Mouse (Mus musculus) forebrain, postnatal 0 days (tissue): Measurements from ENCODE around the gene Plekho1. TPM values are rescaled to one million over a fixed set of nuclear protein-coding genes. Genes with fewer than 3 reads are reported as not detected.

Source experiments
- ATAC-seq: fragments of 200-750 bp; cut with Nextera tagmentation; 2 replicates; pipeline ENCODE4 v1.8.0; 2017; ENCODE audit warnings: mild to moderate bottlenecking, moderate library complexity
- DNase-seq: peaks from one replicate; pipeline ENCODE4 v3.0.0-alpha.2; 2015
- H3K27ac ChIP-seq: fragments of 300-500 bp; sonication (generic); 2 replicates; pipeline ENCODE4 v1.5.1; 2014; ENCODE audit warnings: low read depth, mild to moderate bottlenecking, antibody characterized with exemption, low read length, moderate library complexity, mixed read lengths
- H3K27me3 ChIP-seq: fragments of 300-500 bp; sonication (generic); 2 replicates; pipeline ENCODE4 v1.6.1; 2014; ENCODE audit warnings: mild to moderate bottlenecking, low read length, mixed read lengths; ENCODE audit not compliant: insufficient read depth
- H3K36me3 ChIP-seq: fragments of 300-500 bp; sonication (generic); 2 replicates; pipeline ENCODE4 v1.6.1; 2014; ENCODE audit warnings: mild to moderate bottlenecking, moderate library complexity; ENCODE audit not compliant: insufficient read depth
- H3K4me1 ChIP-seq: fragments of 300-500 bp; sonication (generic); 2 replicates; pipeline ENCODE4 v1.6.1; 2014; ENCODE audit warnings: antibody characterized with exemption; ENCODE audit not compliant: insufficient read depth
- H3K4me2 ChIP-seq: fragments of 300-500 bp; sonication (generic); 2 replicates; pipeline ENCODE4 v1.6.1; 2014; ENCODE audit warnings: low read depth, mild to moderate bottlenecking, moderate library complexity
- H3K4me3 ChIP-seq: fragments of 300-500 bp; sonication (generic); 2 replicates; pipeline ENCODE4 v1.5.1; 2014; ENCODE audit warnings: low read depth, low read length, mixed read lengths
- H3K9ac ChIP-seq: fragments of 300-500 bp; sonication (generic); 2 replicates; pipeline ENCODE4 v1.6.1; 2014; ENCODE audit warnings: mild to moderate bottlenecking
- H3K9me3 ChIP-seq: fragments of 300-500 bp; sonication (generic); 2 replicates; pipeline ENCODE4 v1.6.1; 2016; ENCODE audit warnings: low read length
- CTCF ChIP-seq: sonication (generic); IDR thresholded peaks from 2 replicates; pipeline ENCODE4 v1.5.1; 2016; ENCODE audit warnings: antibody characterized with exemption, control low read depth, low read depth
- WGBS: fragments of 180-500 bp; shearing (Covaris S2); extraction: QIAGEN DNeasy Blood & Tissue Kit; methylation state at CpG from one replicate; pipeline ENCODE4 v1.1.7; 2014; 5-methylcytosine and 5-hydroxymethylcytosine counted together
- polyA plus RNA-seq: library from polyadenylated mRNA; unstranded; fragments of >200 nt; fragmentation: Nextera tagmentation; extraction: Ambion mirVana; gene quantifications from 2 replicates; pipeline ENCODE4 v1.2.1, GENCODE M21; 2015
- total RNA-seq: library from RNA; depleted of rRNA; stranded (reverse); fragments of >200 nt; gene quantifications from 2 replicates; pipeline ENCODE4 v1.2.3, GENCODE M21; 2014

Plekho1 gene
- total and polyA plus RNA-seq, 2 experiments from 2014 or later, result 51.8 to 93.5 TPM

DNA sequence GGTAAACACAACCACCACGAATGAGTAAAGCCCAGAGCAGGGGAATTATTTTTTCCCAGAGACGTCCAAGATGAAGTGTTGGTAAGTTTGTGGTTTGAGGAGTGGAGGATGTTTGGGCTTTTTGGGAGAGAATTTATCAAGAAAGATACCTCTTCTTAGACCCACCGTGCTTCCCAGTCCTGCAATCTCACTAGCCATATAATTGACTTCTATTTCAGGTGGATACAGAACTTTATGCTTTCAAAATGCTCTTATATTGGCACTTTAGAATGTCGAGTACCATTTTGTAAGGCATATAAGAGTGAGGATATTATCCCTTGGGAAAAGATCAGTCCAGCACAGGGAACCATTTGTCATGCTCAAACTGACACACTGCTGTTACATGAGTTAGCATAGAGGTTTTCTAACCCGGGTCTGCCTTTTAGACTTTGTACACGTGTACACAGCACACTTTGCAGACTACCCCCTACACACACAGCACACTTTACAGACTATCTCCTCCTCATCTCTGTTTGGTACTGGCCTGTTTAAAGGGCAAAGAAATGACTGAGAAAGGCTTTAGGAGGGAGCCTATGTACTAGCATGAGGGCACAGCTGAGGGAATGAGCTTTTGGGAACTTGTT lies 761 bp upstream of the Plekho1 start:
- Histone ChIP-seq H3K9me3 (no peaks in the 10 kb centered on the region), H3K4me1 (peaks cover 17% of the 10 kb centered on the region), H3K27me3 (no peaks in the 10 kb centered on the region), H3K36me3 (peaks cover 8% of the 10 kb centered on the region), H3K4me2 (peak overlapping the region; percentile 72), H3K4me3 (peak overlapping the region; percentile 91), H3K27ac (peak overlapping the region; percentile 99), H3K9ac (peak overlapping the region; percentile 97)
- DNase-seq, result no peak
- TF ChIP-seq CTCF, result no peak
- 8% methylated on average over 6 of the region's 6 CpGs for WGBS
- no peak for ATAC-seq

- Histone ChIP-seq H3K9ac (peak overlapping the region; percentile 97), H3K4me1 (peaks cover 17% of the 10 kb centered on the region), H3K4me2 (peak overlapping the region; percentile 72), H3K4me3 (peak overlapping the region; percentile 91), H3K27ac (peak overlapping the region; percentile 99), H3K36me3 (peaks cover 22% of the 10 kb centered on the region), H3K27me3 (no peaks in the 10 kb centered on the region), H3K9me3 (no peaks in the 10 kb centered on the region)
- WGBS, result 5% methylated on average over 44 of the region's 51 CpGs
- DNase-seq (peak; percentile 66), ATAC-seq (peak; percentile 75)
- no peak for TF ChIP-seq CTCF
Observed at GRCm38 (mm10) chr3:95994975-95995801, 613 bp downstream of the Plekho1 start.

DNA sequence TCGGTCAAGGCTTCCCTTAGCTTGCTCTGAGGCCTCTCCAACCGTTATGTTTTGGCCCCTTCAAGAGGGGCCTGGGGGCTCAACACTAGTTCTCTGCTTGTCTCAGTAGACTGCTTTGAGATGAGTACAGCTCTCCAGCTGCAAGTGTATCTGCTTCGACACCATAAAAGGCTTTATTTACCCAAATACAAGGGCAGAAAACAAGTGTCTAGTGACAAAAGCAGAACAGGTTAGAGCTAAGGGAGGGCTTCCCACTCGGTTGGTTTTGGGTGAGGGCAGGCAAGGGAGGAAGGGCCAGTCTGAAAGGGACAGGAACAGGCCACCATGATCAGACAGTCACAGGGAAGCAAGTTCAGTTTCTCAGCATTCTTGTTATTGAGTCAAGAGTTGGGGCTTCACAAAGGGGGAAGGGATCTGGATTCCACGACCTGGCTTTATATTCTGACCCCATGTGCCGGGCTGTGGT lies 1.4 kb downstream of the Plekho1 start:
- TF ChIP-seq CTCF, result no peak
- Histone ChIP-seq H3K4me3 (peak overlapping the region; percentile 91), H3K36me3 (peaks cover 30% of the 10 kb centered on the region), H3K4me2 (peak overlapping the region; percentile 72), H3K27ac (peak overlapping the region; percentile 62), H3K9me3 (no peaks in the 10 kb centered on the region), H3K4me1 (peaks cover 17% of the 10 kb centered on the region), H3K9ac (peak overlapping the region; percentile 97), H3K27me3 (no peaks in the 10 kb centered on the region)
- 2% methylated on average over 6 of the region's 6 CpGs for WGBS
- ATAC-seq, result no peak
- DNase-seq, result no peak

- ATAC-seq (no peak), DNase-seq (no peak)
- Histone ChIP-seq H3K36me3 (peaks cover 35% of the 10 kb centered on the region), H3K4me2 (peak overlapping the region; percentile 72), H3K27me3 (no peaks in the 10 kb centered on the region), H3K27ac (peak overlapping the region; percentile 62), H3K4me3 (peak overlapping the region; percentile 91), H3K4me1 (peaks cover 17% of the 10 kb centered on the region), H3K9ac (peak overlapping the region; percentile 97), H3K9me3 (no peaks in the 10 kb centered on the region)
- 19% methylated on average over 4 of the region's 4 CpGs for WGBS
- 0 out of 2 replicates have a peak, but pooled peaks have one; percentile 14 for TF ChIP-seq CTCF
Observed at GRCm38 (mm10) chr3:95993881-95994280, 1.9 kb downstream of the Plekho1 start.

- no peaks in the 10 kb centered on the region for H3K9me3 ChIP-seq
- 23% methylated on average over 5 of the region's 5 CpGs for WGBS
- peak overlapping the region; percentile 62; the same call in 1 of the 2 replicates for H3K27ac ChIP-seq
- H3K27me3 ChIP-seq, result no peaks in the 10 kb centered on the region
- no peak for ATAC-seq
- peak overlapping the region; percentile 72 for H3K4me2 ChIP-seq
- peaks cover 17% of the 10 kb centered on the region for H3K4me1 ChIP-seq
- H3K36me3 ChIP-seq, result peaks cover 43% of the 10 kb centered on the region
- DNase-seq, result no peak
- H3K9ac ChIP-seq, result peak overlapping the region; percentile 97
- H3K4me3 ChIP-seq, result peak overlapping the region; percentile 91
- no peak for TF ChIP-seq CTCF
Observed at GRCm38 (mm10) chr3:95992990-95993603, 2.7 kb downstream of the Plekho1 start.

DNA sequence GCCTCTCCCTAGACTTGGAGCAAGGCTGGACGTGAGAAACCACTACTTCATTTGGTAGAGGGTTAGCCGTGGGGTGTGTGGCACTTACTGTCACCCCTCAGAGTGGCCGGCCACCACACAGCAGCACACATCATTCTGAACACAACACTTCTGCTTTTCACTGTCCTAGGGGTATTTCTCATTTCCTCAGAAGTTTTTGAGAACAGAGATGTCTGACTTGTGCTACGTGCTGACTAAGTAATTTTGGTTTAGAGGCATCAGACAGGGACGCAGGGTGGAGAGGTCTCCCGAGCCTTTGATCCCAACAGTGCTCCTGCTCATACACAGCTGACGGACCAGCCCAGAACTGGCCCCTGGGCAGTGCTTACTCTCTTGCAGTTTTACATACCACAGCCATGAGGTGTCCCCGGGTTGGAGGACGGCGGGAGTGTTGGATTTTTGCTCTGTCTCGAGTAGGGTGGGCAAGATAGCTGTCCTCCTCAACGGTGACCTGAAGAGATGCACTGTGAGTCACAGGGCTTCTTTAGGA lies 5.3 kb downstream of the Plekho1 start:
- H3K36me3 ChIP-seq, result peaks cover 52% of the 10 kb centered on the region
- H3K4me2 ChIP-seq, result no peak overlapping the region
- H3K27me3 ChIP-seq, result no peaks in the 10 kb centered on the region
- no peaks in the 10 kb centered on the region for H3K9me3 ChIP-seq
- ATAC-seq (no peak), DNase-seq (no peak)
- H3K4me3 ChIP-seq, result no peak overlapping the region
- no peak overlapping the region for H3K27ac ChIP-seq
- H3K4me1 ChIP-seq, result peaks cover 18% of the 10 kb centered on the region
- TF ChIP-seq CTCF, result no peak
- no peak overlapping the region for H3K9ac ChIP-seq
- WGBS, result 91% methylated on average over 12 of the region's 12 CpGs
